In the genomic region with DNA sequence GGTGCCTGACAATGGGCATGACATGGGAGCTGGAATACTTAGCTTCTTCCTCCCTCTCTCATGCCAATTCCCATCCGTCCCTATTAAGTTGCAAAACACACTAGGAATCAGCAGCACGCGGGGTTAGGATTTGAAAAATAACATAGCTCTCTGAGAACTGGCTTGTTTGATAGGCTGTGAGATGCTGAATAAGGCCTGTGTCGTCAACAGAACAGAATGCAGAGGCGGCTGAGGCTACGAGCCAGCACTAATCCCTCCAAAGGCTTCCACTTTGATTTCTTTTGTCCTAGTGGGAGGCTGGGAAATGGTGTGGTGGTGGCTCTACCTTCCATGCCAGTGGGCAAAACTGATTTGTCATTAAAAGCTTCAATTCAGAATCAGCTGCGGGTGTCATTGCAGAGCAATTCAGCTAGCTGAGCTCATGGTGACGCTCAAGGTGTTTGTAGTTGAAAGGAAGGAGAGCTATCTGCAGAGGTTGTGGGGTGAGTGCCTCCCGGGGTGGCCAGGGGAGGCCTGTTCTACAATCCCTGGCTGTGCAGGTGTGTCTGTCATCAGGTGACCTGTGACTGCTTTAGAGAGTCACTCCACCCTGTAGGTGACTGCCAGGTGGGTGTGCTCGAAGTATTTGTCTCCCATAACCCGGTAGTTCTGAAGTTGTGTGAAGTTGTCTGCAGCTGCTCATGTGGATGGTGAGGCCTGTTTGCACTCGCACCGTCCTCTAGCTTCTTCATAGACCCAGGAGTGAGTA, we compare ENCODE assay signal across 13 mouse cellular contexts. TPM values are rescaled to one million over a fixed set of nuclear protein-coding genes. Genes with fewer than 3 reads are reported as not detected.
DNase-seq lines count a peak whose midpoint lies in the region; ATAC-seq and TF ChIP-seq lines count a peak whose summit lies in the region.
"Had no signal": no experiment of that assay in that cellular context is flagged by ENCODE, and none has a peak within 500 bp of the region (broad histone marks: within the 10 kb centered on the region; RNA-seq: fewer than 3 reads in every experiment).

No protein-coding gene starts in this region.

- H3K9ac ChIP-seq in heart, postnatal 0 days (replicated peaks; ENCODE audit: low read depth, low read length): no peak overlapping the region
- H3K9ac ChIP-seq in intestine, postnatal 0 days (ENCODE audit: low read depth, low read length): no peak overlapping the region
- no peak overlapping the region for H3K9ac ChIP-seq in midbrain, embryonic 13.5 days (replicated peaks)
- no peak overlapping the region for H3K9ac ChIP-seq in neural tube, embryonic 15.5 days (replicated peaks)
- H3K9ac ChIP-seq: hindbrain, embryonic 15.5 days had no signal

- 54% methylated on average over 13 of the region's 13 CpGs for WGBS in heart, postnatal 0 days
- WGBS in intestine, postnatal 0 days: 58% methylated on average over 13 of the region's 13 CpGs
- WGBS in midbrain, embryonic 13.5 days: 27% methylated on average over 13 of the region's 13 CpGs
- WGBS in neural tube, embryonic 15.5 days: 66% methylated on average over 13 of the region's 13 CpGs

- H3K4me1 ChIP-seq in heart, postnatal 0 days (ENCODE audit: control insufficient read depth, insufficient read depth): 0 out of 2 replicates have a peak, but pooled peaks cover 4% of the 10 kb centered on the region
- H3K4me1 ChIP-seq in intestine, postnatal 0 days (replicated peaks; ENCODE audit: control insufficient read depth, insufficient read depth, low read length): no peaks in the 10 kb centered on the region
- peaks cover 15% of the 10 kb centered on the region for H3K4me1 ChIP-seq in midbrain, embryonic 13.5 days (replicated peaks)
- peaks cover 2% of the 10 kb centered on the region for H3K4me1 ChIP-seq in neural tube, embryonic 15.5 days

- peak overlapping the region; percentile 39; the same call in 1 of the 2 replicates for H3K27ac ChIP-seq in heart, postnatal 0 days (ENCODE audit: low read depth)
- H3K27ac ChIP-seq in intestine, postnatal 0 days (ENCODE audit: low read depth, low read length): 0 out of 2 replicates have a peak overlapping the region, but pooled peaks have one; percentile 35
- H3K27ac ChIP-seq in midbrain, embryonic 13.5 days: peak overlapping the region; percentile 44; the same call in 1 of the 2 replicates
- no peak overlapping the region for H3K27ac ChIP-seq in neural tube, embryonic 15.5 days (replicated peaks)
- H3K27ac ChIP-seq: hindbrain, embryonic 15.5 days had no signal

- H3K4me2 ChIP-seq in heart, postnatal 0 days (ENCODE audit: low read depth, low read length): no peak overlapping the region
- no peak overlapping the region for H3K4me2 ChIP-seq in intestine, postnatal 0 days (replicated peaks; ENCODE audit: low read depth)
- H3K4me2 ChIP-seq in midbrain, embryonic 13.5 days (replicated peaks): no peak overlapping the region
- H3K4me2 ChIP-seq in neural tube, embryonic 15.5 days: no peak overlapping the region
- H3K4me2 ChIP-seq: hindbrain, embryonic 15.5 days had no signal

- no peak for TF ChIP-seq CTCF in heart, postnatal 0 days (IDR thresholded peaks at IDR 0.05; ENCODE audit: low read depth)
- no peak for TF ChIP-seq CTCF in brain, embryonic 14.5 days (IDR thresholded peaks at IDR 0.05; ENCODE audit: borderline replicate concordance, extremely low read depth, insufficient read depth, insufficient read length)
- TF ChIP-seq CTCF in intestine, postnatal 0 days (IDR thresholded peaks at IDR 0.05; ENCODE audit: low read depth): 0 out of 2 replicates have a peak, but pooled peaks have one; percentile 17

- TF ChIP-seq EP300 in heart, postnatal 0 days (IDR thresholded peaks at IDR 0.05; ENCODE audit: low read depth): no peak

- intact Hi-C loops in heart, postnatal 36 days (cut with DNase I): no loop called here
- intact Hi-C loops in left cerebral cortex, postnatal 14 days (cut with DNase I): no loop called here

- no peak overlapping the region for H3K4me3 ChIP-seq in heart, postnatal 0 days (ENCODE audit: low read depth, low read length)
- H3K4me3 ChIP-seq in intestine, postnatal 0 days (ENCODE audit: low read depth, low read length): no peak overlapping the region
- no peak overlapping the region for H3K4me3 ChIP-seq in midbrain, embryonic 13.5 days (replicated peaks)
- H3K4me3 ChIP-seq in neural tube, embryonic 15.5 days (replicated peaks): no peak overlapping the region
- H3K4me3 ChIP-seq: hindbrain, embryonic 15.5 days had no signal

- no peak for DNase-seq in heart, postnatal 0 days (ENCODE audit: low spot score)
- no peak for DNase-seq in heart, postnatal 36 days
- peak; percentile 80 for DNase-seq in brain, embryonic 14.5 days (ENCODE audit: low read depth)
- DNase-seq in testis, postnatal 10 days (ENCODE audit: low spot score): no peak
- no peak for DNase-seq in left cerebral cortex, postnatal 14 days (ENCODE audit: low spot score in 2 of 2)
- DNase-seq: adrenal gland, postnatal 36 days; cerebellum, postnatal 10 days; kidney, postnatal 36 days; spleen, adult 18-20 months had no signal

- H3K9me3 ChIP-seq in heart, postnatal 0 days (replicated peaks; ENCODE audit: control insufficient read depth, low read length): no peaks in the 10 kb centered on the region
- no peaks in the 10 kb centered on the region for H3K9me3 ChIP-seq in intestine, postnatal 0 days (ENCODE audit: control insufficient read depth)
- H3K9me3 ChIP-seq in midbrain, embryonic 13.5 days: no peaks in the 10 kb centered on the region
- no peaks in the 10 kb centered on the region for H3K9me3 ChIP-seq in neural tube, embryonic 15.5 days (replicated peaks)
- H3K9me3 ChIP-seq: hindbrain, embryonic 15.5 days had no signal

- no peaks in the 10 kb centered on the region for H3K27me3 ChIP-seq in heart, postnatal 0 days (ENCODE audit: control insufficient read depth, insufficient read depth, low read length)
- no peaks in the 10 kb centered on the region for H3K27me3 ChIP-seq in intestine, postnatal 0 days (replicated peaks; ENCODE audit: control insufficient read depth, insufficient read depth, low read length)
- H3K27me3 ChIP-seq in midbrain, embryonic 13.5 days: 0 out of 2 replicates have a peak, but pooled peaks cover 5% of the 10 kb centered on the region
- H3K27me3 ChIP-seq in neural tube, embryonic 15.5 days (replicated peaks): no peaks in the 10 kb centered on the region
- H3K27me3 ChIP-seq: hindbrain, embryonic 15.5 days had no signal

- no peak for TF ChIP-seq POLR2A in brain, embryonic 14.5 days (IDR thresholded peaks at IDR 0.05; ENCODE audit: borderline replicate concordance, extremely low read depth, insufficient read depth, insufficient read length, poor library complexity, severe bottlenecking)

- H3K36me3 ChIP-seq in heart, postnatal 0 days (replicated peaks; ENCODE audit: control insufficient read depth, insufficient read depth, low read length): no peaks in the 10 kb centered on the region
- no peaks in the 10 kb centered on the region for H3K36me3 ChIP-seq in intestine, postnatal 0 days (ENCODE audit: control insufficient read depth, insufficient read depth)
- no peaks in the 10 kb centered on the region for H3K36me3 ChIP-seq in midbrain, embryonic 13.5 days
- no peaks in the 10 kb centered on the region for H3K36me3 ChIP-seq in neural tube, embryonic 15.5 days
- H3K36me3 ChIP-seq: hindbrain, embryonic 15.5 days had no signal

- peak; percentile 64 for ATAC-seq in heart, postnatal 0 days (ENCODE audit: insufficient read depth, low read depth)
- peak; percentile 71 for ATAC-seq in intestine, postnatal 0 days
- ATAC-seq in midbrain, embryonic 13.5 days: no peak
- no peak for ATAC-seq in neural tube, embryonic 15.5 days (ENCODE audit: low FRiP score)

RNA-seq across cellular contexts. Expression of a gene that starts 13.0 kb away (rescaled TPM):
- total RNA-seq in heart, postnatal 0 days (2014; rRNA removed; ENCODE audit: low replicate concordance): 64.7 and 83.8 TPM in 2 replicates
- 33.7 and 39.0 TPM in 2 replicates for polyA plus RNA-seq in heart, postnatal 0 days (2015; fragmentation: Nextera tagmentation; extraction: Ambion mirVana)
- 100 to 1,000 TPM; 505 to 575 TPM for total RNA-seq in heart, postnatal 36 days (2021)
- 47.5 and 66.9 TPM in 2 replicates for polyA plus RNA-seq in brain, embryonic 14.5 days (2012; rRNA removed)
- polyA plus RNA-seq in intestine, postnatal 0 days (2015; fragmentation: Nextera tagmentation; extraction: Ambion mirVana): 27.7 TPM in 2 replicates
- polyA plus RNA-seq in midbrain, embryonic 13.5 days (2015; fragmentation: Nextera tagmentation; extraction: Ambion mirVana): 62.4 and 70.8 TPM in 2 replicates
- 10 to 100 TPM; 68.9 to 70.3 TPM for total RNA-seq in left cerebral cortex, postnatal 14 days (2021)
- polyA plus RNA-seq in neural tube, embryonic 15.5 days (2015; fragmentation: Nextera tagmentation; extraction: Ambion mirVana): 53.9 and 58.9 TPM in 2 replicates

RNA-seq across cellular contexts. Expression of a gene that starts 17.3 kb away (rescaled TPM):
- 56.9 and 72.7 TPM in 2 replicates for total RNA-seq in heart, postnatal 0 days (2014; rRNA removed; ENCODE audit: low replicate concordance)
- polyA plus RNA-seq in heart, postnatal 0 days (2015; fragmentation: Nextera tagmentation; extraction: Ambion mirVana): 96.9 and 107 TPM in 2 replicates
- 10 to 100 TPM; 44.5 to 47.6 TPM for total RNA-seq in heart, postnatal 36 days (2021)
- 55.8 and 63.4 TPM in 2 replicates for polyA plus RNA-seq in brain, embryonic 14.5 days (2012; rRNA removed)
- polyA plus RNA-seq in intestine, postnatal 0 days (2015; fragmentation: Nextera tagmentation; extraction: Ambion mirVana): 100 and 101 TPM in 2 replicates
- 114 and 115 TPM in 2 replicates for polyA plus RNA-seq in midbrain, embryonic 13.5 days (2015; fragmentation: Nextera tagmentation; extraction: Ambion mirVana)
- total RNA-seq in left cerebral cortex, postnatal 14 days (2021): 10 to 100 TPM; 28.0 to 31.0 TPM
- 74.8 and 96.9 TPM in 2 replicates for polyA plus RNA-seq in neural tube, embryonic 15.5 days (2015; fragmentation: Nextera tagmentation; extraction: Ambion mirVana)

Comparison
In these comparisons a context has a peak if more than half of its experiments do, and no peak if none do; other contexts are left out.
1. ATAC-seq: peak in heart, postnatal 0 days (single experiment) and intestine, postnatal 0 days (single experiment); none in midbrain, embryonic 13.5 days (single experiment) and neural tube, embryonic 15.5 days (single experiment).